10 mouse cellular contexts compared by ENCODE assay signal in genomic region chr1:98144845-98145244, GRCm38 (mm10). TPM values are rescaled to one million over a fixed set of nuclear protein-coding genes. Genes with fewer than 3 reads are reported as not detected.
DNase-seq lines count a peak whose midpoint lies in the region; TF ChIP-seq lines count a peak whose summit lies in the region.
"Had no signal": no experiment of that assay in that cellular context is flagged by ENCODE, and none has a peak within 500 bp of the region (broad histone marks: within the 10 kb centered on the region; RNA-seq: fewer than 3 reads in every experiment).

No protein-coding gene starts in this region.

- peak; percentile 18 for DNase-seq in kidney, adult 2 months
- DNase-seq in kidney, adult 18-20 months, result no peak
- DNase-seq in thymus, adult 2 months, result peak; percentile 19
- no peak for DNase-seq in thymus, adult 18-20 months
- peak; percentile 57 for DNase-seq in ZHBTc4 (ENCODE audit: low read depth, low spot score)
- DNase-seq in ovary, postnatal 36 days (ENCODE audit: low spot score), result no peak
- no peak for DNase-seq in cerebellum, adult 11-12 months
- DNase-seq: spleen, adult 18-20 months had no signal

- no peaks in the 10 kb centered on the region for H3K27me3 ChIP-seq in kidney, adult 2 months (replicated peaks; ENCODE audit: control insufficient read depth, insufficient read depth, low read length)
- H3K27me3 ChIP-seq in thymus, adult 2 months (ENCODE audit: control insufficient read depth, insufficient read depth, low read length), result no peaks in the 10 kb centered on the region

- TF ChIP-seq CTCF in kidney, adult 2 months (conservative IDR thresholded peaks at IDR 0.05; ENCODE audit: insufficient read depth, insufficient read length, low read depth, low read length), result no peak
- TF ChIP-seq CTCF in thymus, adult 2 months (IDR thresholded peaks at IDR 0.05; ENCODE audit: borderline replicate concordance, control insufficient read depth, extremely low read depth, insufficient read depth, low read length, poor library complexity), result no peak

- no peaks in the 10 kb centered on the region for H3K36me3 ChIP-seq in kidney, adult 2 months (ENCODE audit: control insufficient read depth, insufficient read depth, low read length)
- H3K36me3 ChIP-seq in thymus, adult 2 months (ENCODE audit: control insufficient read depth, insufficient read depth, low read length), result no peaks in the 10 kb centered on the region
- H3K36me3 ChIP-seq: limb, embryonic 10.5 days had no signal

- H3K4me1 ChIP-seq in kidney, adult 2 months (ENCODE audit: control insufficient read depth, insufficient read depth, low read length), result no peaks in the 10 kb centered on the region
- H3K4me1 ChIP-seq in thymus, adult 2 months (replicated peaks; ENCODE audit: control insufficient read depth, insufficient read depth, low read length), result no peaks in the 10 kb centered on the region
- H3K4me1 ChIP-seq: limb, embryonic 10.5 days had no signal

- no peak for TF ChIP-seq POLR2A in kidney, adult 2 months (IDR thresholded peaks at IDR 0.05; ENCODE audit: low read depth, low read length)
- no peak for TF ChIP-seq POLR2A in thymus, adult 2 months (IDR thresholded peaks at IDR 0.05; ENCODE audit: control insufficient read depth, extremely low read depth, insufficient read depth, low read length, poor library complexity)

- H3K4me3 ChIP-seq in kidney, adult 2 months (ENCODE audit: insufficient read depth, low read depth, low read length), result no peak overlapping the region
- H3K4me3 ChIP-seq in thymus, adult 2 months (ENCODE audit: control insufficient read depth, insufficient read depth, low read length), result no peak overlapping the region
- H3K4me3 ChIP-seq: limb, embryonic 10.5 days had no signal

- WGBS in kidney, adult 2 months, result 97% methylated on average over 1 of the region's 1 CpGs
- WGBS in thymus, adult 2 months, result 89% methylated on average over 1 of the region's 1 CpGs

- H3K27ac ChIP-seq in kidney, adult 2 months (ENCODE audit: insufficient read depth, low read depth, low read length), result no peak overlapping the region
- no peak overlapping the region for H3K27ac ChIP-seq in thymus, adult 2 months (ENCODE audit: control insufficient read depth, insufficient read depth, low read length)
- H3K27ac ChIP-seq: hindbrain, embryonic 14.5 days; limb, embryonic 10.5 days had no signal

RNA-seq across cellular contexts. Expression of gene Pam, which starts 49.4 kb away (rescaled TPM):
- polyA plus RNA-seq in kidney, adult 2 months (2012; rRNA removed), result 54.7 and 97.4 TPM in 2 replicates
- polyA plus RNA-seq in thymus, adult 2 months (2012; rRNA removed), result 67.3 and 67.8 TPM in 2 replicates

Comparison
In these comparisons a context has a peak if more than half of its experiments do, and no peak if none do; other contexts are left out.
1. DNase-seq: peak in kidney, adult 2 months (single experiment), thymus, adult 2 months (single experiment) and ZHBTc4 (single experiment); none in kidney, adult 18-20 months (single experiment), thymus, adult 18-20 months (0 of 2), ovary, postnatal 36 days (single experiment) and cerebellum, adult 11-12 months (single experiment).